Mouse (Mus musculus) stomach, embryonic 14.5 days (tissue): Measurements from ENCODE around the gene Rasgef1b. TPM values are rescaled to one million over a fixed set of nuclear protein-coding genes. Genes with fewer than 3 reads are reported as not detected.

Experiments used
- ATAC-seq: fragments of 200-750 bp; cut with Nextera tagmentation; 2 replicates; pipeline ENCODE4 v1.8.0; 2017; ENCODE audit warnings: low read depth, moderate TSS enrichment; ENCODE audit not compliant: insufficient number of reproducible peaks, insufficient read depth, low FRiP score
- H3K27ac ChIP-seq: fragments of 300-500 bp; sonication (generic); 2 replicates; pipeline ENCODE4 v1.5.1; 2014; ENCODE audit warnings: mild to moderate bottlenecking, low read length, moderate library complexity, mixed read lengths
- H3K27me3 ChIP-seq: fragments of 300-500 bp; sonication (generic); 2 replicates; pipeline ENCODE4 v1.6.1; 2014; ENCODE audit warnings: low read length, control low read depth, mixed read lengths; ENCODE audit not compliant: control insufficient read depth, insufficient read depth
- H3K36me3 ChIP-seq: fragments of 300-500 bp; sonication (generic); 2 replicates; pipeline ENCODE4 v1.6.1; 2014; ENCODE audit warnings: mild to moderate bottlenecking, control low read depth, low read length, moderate library complexity, mixed read lengths; ENCODE audit not compliant: control insufficient read depth, insufficient read depth
- H3K4me1 ChIP-seq: fragments of 300-500 bp; sonication (generic); 2 replicates; pipeline ENCODE4 v1.6.1; 2014; ENCODE audit warnings: low read length, control low read depth, mixed read lengths; ENCODE audit not compliant: control insufficient read depth, insufficient read depth
- H3K4me2 ChIP-seq: fragments of 300-500 bp; sonication (generic); replicated peaks from 2 replicates; pipeline ENCODE4 v1.6.1; 2014; ENCODE audit warnings: low read depth, low read length, control low read depth
- H3K4me3 ChIP-seq: fragments of 300-500 bp; sonication (generic); 2 replicates; pipeline ENCODE4 v1.5.1; 2014; ENCODE audit warnings: low read depth, low read length, control low read depth
- H3K9ac ChIP-seq: fragments of 300-500 bp; sonication (generic); replicated peaks from 2 replicates; pipeline ENCODE4 v1.6.1; 2014; ENCODE audit warnings: low read depth, mild to moderate bottlenecking, control low read depth, low read length, moderate library complexity, mixed read lengths
- H3K9me3 ChIP-seq: fragments of 300-500 bp; sonication (generic); 2 replicates; pipeline ENCODE4 v1.6.1; 2016; ENCODE audit warnings: low read depth, low read length, control low read depth; ENCODE audit not compliant: control insufficient read depth
- WGBS: fragments of 180-500 bp; shearing (Covaris S2); extraction: QIAGEN DNeasy Blood & Tissue Kit; methylation state at CpG from one replicate; pipeline ENCODE4 v1.1.7; 2014; 5-methylcytosine and 5-hydroxymethylcytosine counted together
- polyA plus RNA-seq: library from polyadenylated mRNA; unstranded; fragments of >200 nt; fragmentation: Nextera tagmentation; extraction: Ambion mirVana; gene quantifications from 2 replicates; pipeline ENCODE4 v1.2.1, GENCODE M21; 2014

Rasgef1b gene
- polyA plus RNA-seq, 1 experiment from 2014 or later, result 13.9 TPM

DNA sequence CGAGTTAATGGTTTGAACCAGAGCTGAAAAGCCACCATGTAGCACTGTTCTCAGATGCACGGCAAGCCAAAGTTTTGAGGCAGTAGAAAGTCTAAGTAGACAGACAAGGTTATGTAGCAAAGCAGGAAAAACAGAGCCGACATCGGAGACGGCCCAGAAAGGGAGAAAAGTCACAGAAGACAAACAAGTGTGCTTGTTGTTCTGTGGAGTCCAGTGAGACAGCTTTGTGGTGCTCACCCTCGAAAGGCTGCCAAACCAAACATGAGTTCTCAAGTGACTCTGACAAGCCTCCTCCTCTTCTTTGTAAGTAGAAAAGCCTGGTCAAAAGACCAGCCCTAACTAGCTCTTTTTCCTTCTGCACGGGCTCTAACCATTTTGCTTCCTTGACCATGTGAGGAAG is 338.1 kb downstream of the Rasgef1b start:
- WGBS, result 56% methylated on average over 7 of the region's 7 CpGs
- Histone ChIP-seq H3K4me3 (no peak overlapping the region), H3K27me3 (no peaks in the 10 kb centered on the region), H3K9me3 (no peaks in the 10 kb centered on the region), H3K36me3 (no peaks in the 10 kb centered on the region), H3K27ac (no peak overlapping the region), H3K4me2 (no peak overlapping the region), H3K9ac (no peak overlapping the region), H3K4me1 (no peaks in the 10 kb centered on the region)
- ATAC-seq, result no peak

GRCm38 (mm10) chr5:99390314-99390713 is 338.6 kb downstream of the Rasgef1b start:
- Histone ChIP-seq H3K4me1 (no peaks in the 10 kb centered on the region), H3K27me3 (no peaks in the 10 kb centered on the region), H3K36me3 (no peaks in the 10 kb centered on the region), H3K27ac (no peak overlapping the region), H3K4me3 (no peak overlapping the region), H3K9me3 (no peaks in the 10 kb centered on the region), H3K9ac (no peak overlapping the region), H3K4me2 (no peak overlapping the region)
- WGBS, result 84% methylated on average over 3 of the region's 3 CpGs
- no peak for ATAC-seq

DNA sequence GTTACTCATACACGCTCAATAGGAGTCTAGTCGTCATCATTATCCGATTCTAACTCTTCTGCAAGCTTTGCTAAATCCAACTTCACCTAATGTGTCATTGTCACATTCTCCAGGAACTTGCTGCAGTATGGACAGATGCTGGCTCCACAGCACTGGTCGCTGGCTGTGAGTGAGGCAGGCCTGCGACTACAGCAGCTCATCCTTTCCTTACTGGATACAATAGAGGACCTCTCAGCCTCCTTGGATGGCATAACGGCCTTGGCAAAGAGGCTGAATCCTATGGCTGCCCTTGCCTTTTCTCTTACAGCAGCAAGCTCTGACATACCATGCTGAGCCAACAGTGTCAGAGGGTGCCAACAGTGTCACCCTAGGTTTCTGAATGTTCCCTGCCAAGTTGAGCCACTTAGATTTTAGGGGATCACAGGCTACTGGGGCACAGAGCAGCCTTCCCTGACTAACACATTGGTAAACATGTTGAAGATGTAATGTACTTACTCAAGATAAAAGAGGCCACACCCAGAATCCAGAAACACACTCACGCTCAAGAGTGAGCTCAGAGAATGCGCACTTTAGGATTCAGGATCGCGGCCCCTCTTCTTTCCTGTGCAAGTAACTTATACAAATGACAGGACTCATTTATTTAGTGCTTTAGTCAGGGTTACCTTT is 340.1 kb downstream of the Rasgef1b start:
- Histone ChIP-seq H3K4me1 (no peaks in the 10 kb centered on the region), H3K9ac (no peak overlapping the region), H3K4me2 (no peak overlapping the region), H3K4me3 (no peak overlapping the region), H3K27ac (no peak overlapping the region), H3K27me3 (no peaks in the 10 kb centered on the region), H3K9me3 (no peaks in the 10 kb centered on the region), H3K36me3 (no peaks in the 10 kb centered on the region)
- ATAC-seq, result no peak
- WGBS, result 80% methylated on average over 10 of the region's 10 CpGs

DNA sequence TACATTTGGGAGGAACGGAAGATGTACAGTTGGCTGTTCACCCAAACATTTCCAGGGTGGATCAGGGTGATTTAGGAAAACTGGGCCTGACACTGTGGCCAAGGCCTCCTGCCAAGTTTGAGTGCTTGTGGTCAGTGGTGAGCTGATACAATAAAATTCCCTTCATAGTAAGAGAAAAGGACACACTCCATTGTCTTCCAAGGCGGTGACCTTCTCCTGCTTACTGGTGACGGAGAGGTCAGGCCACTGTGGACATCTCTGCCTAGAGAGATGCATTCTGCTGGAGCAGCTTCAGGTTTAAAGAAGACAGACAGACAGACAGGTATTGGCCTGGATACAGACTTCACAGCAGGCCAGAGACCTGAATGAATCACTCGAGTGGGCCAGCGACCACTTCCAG is 340.7 kb downstream of the Rasgef1b start:
- no peaks in the 10 kb centered on the region for H3K36me3 ChIP-seq
- ATAC-seq, result no peak
- WGBS, result 80% methylated on average over 5 of the region's 5 CpGs
- no peak overlapping the region for H3K27ac ChIP-seq
- H3K4me1 ChIP-seq, result no peaks in the 10 kb centered on the region
- no peaks in the 10 kb centered on the region for H3K27me3 ChIP-seq
- no peak overlapping the region for H3K4me3 ChIP-seq
- H3K9ac ChIP-seq, result no peak overlapping the region
- H3K4me2 ChIP-seq, result no peak overlapping the region
- H3K9me3 ChIP-seq, result no peaks in the 10 kb centered on the region

DNA sequence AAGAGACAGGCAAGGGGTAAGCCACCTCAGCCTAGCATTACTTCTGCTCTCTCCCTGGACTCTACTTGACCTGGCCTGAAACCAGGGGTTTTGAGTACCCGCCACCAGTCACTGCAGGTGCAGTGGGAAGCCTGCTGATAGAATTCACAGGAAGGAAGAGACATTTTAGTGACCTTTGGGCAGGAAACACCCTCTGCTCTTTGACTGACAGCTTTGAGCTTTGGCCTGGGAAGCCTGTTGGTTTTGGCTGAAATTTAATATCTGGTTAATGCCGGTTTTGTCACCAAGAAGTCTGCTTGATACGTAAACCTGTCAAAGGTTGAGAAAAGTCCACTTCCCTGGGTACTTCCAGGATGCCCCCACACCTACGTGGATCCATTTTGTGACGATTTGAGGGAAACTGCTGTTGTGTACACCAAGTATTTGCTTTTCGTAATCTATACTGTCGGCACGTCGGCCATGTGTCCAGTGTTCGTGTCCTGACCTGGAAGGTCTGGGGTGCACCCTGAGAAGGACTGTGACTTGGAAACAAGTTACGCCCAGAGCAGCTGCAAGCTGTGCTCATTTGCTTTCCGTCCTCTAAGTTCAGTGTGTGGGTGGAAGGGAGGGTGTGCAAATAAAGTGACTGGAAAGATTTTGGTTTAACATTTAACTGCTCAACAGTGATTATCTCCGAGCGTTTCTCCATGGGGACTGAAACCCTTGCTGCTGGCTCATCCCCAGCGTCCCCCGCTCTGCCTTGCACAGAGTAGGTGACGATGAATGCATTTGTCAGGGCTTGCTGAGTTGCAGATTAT is 341.5 kb downstream of the Rasgef1b start:
- ATAC-seq, result no peak
- Histone ChIP-seq H3K4me2 (no peak overlapping the region), H3K27me3 (no peaks in the 10 kb centered on the region), H3K4me3 (no peak overlapping the region), H3K27ac (no peak overlapping the region), H3K9me3 (no peaks in the 10 kb centered on the region), H3K4me1 (no peaks in the 10 kb centered on the region), H3K36me3 (no peaks in the 10 kb centered on the region), H3K9ac (no peak overlapping the region)
- 57% methylated on average over 17 of the region's 17 CpGs for WGBS

GRCm38 (mm10) chr5:99386246-99386845 is 342.5 kb downstream of the Rasgef1b start:
- no peak for ATAC-seq
- Histone ChIP-seq H3K27ac (no peak overlapping the region), H3K9ac (no peak overlapping the region), H3K4me1 (no peaks in the 10 kb centered on the region), H3K27me3 (no peaks in the 10 kb centered on the region), H3K4me2 (no peak overlapping the region), H3K4me3 (no peak overlapping the region), H3K9me3 (no peaks in the 10 kb centered on the region), H3K36me3 (no peaks in the 10 kb centered on the region)
- 43% methylated on average over 14 of the region's 14 CpGs for WGBS

DNA sequence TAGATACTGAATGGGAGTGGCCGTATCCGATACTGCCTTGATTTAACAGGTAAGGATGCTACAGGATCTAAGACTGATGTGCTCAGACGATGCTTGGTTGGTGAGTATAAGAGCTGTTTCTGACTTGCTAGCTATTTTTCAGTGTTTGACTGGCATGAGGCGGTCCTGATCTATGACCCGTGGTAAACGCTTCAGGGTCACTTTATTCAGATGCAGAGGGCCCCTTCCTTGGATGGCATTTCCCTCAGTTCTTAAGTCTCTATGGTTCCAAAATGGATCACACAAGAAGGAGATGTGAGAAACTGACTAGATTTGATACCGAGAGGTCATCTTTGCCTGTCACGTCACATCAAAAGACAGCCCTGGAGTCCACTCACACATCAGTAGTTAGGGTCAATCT is 343.1 kb downstream of the Rasgef1b start:
- no peak for ATAC-seq
- Histone ChIP-seq H3K9me3 (no peaks in the 10 kb centered on the region), H3K4me3 (no peak overlapping the region), H3K9ac (no peak overlapping the region), H3K36me3 (no peaks in the 10 kb centered on the region), H3K4me1 (no peaks in the 10 kb centered on the region), H3K27me3 (no peaks in the 10 kb centered on the region), H3K27ac (no peak overlapping the region), H3K4me2 (no peak overlapping the region)
- 56% methylated on average over 8 of the region's 8 CpGs for WGBS

DNA sequence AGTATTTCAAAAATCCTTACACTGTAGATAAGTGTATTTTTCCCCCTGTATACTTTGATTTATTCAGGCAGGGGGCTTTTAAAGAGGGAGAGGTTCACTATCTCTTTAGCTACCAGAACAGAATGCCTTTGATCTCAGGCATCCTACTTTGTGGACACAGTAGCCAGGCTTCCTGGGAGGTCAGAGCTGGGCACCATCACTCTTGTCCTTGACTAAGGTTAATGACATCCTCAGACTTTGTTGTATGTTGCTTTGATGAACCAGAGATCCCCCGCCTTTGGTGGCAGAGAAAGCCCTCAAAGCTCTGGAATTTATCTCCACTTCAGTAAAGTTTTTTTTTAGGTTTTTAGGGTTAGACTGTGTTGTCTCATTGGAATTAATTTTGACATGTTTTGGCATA is 343.8 kb downstream of the Rasgef1b start:
- ATAC-seq, result no peak
- Histone ChIP-seq H3K9me3 (no peaks in the 10 kb centered on the region), H3K27me3 (no peaks in the 10 kb centered on the region)

More for the DNA sequence above, 343.8 kb downstream of the Rasgef1b start:
- Histone ChIP-seq H3K4me1 (peaks cover 5% of the 10 kb centered on the region; the same call in 1 of the 2 replicates), H3K27ac (no peak overlapping the region), H3K36me3 (no peaks in the 10 kb centered on the region), H3K4me3 (no peak overlapping the region), H3K4me2 (no peak overlapping the region), H3K9ac (no peak overlapping the region)
- WGBS, result 57% methylated on average over 1 of the region's 1 CpGs
